ENCODE assay signal across 8 mouse cellular contexts in the genomic region with DNA sequence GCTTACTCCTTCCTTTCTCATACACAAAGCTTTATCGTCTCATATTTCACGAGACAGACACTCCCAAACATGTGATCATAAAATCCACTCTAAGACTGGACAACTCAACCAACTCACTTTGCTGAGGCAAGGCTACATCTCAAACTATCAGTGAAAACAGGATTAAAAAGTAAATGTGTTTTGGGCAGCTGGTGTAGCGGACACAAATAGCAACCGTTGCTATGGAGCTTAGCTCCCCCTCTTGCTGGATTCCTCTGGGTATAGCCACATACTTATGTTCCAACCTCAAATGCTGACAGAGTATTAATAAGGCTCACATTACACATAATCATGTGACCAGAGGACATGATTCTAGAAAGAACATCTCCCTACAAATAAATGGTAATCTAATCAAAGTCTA. TPM values are rescaled to one million over a fixed set of nuclear protein-coding genes. Genes with fewer than 3 reads are reported as not detected.
DNase-seq lines count a peak whose midpoint lies in the region; ATAC-seq and TF ChIP-seq lines count a peak whose summit lies in the region.
"Had no signal": no experiment of that assay in that cellular context is flagged by ENCODE, and none has a peak within 500 bp of the region (broad histone marks: within the 10 kb centered on the region; RNA-seq: fewer than 3 reads in every experiment).

No protein-coding gene starts in this region.

- no peaks in the 10 kb centered on the region for H3K27me3 ChIP-seq in neural tube, embryonic 11.5 days (ENCODE audit: control insufficient read depth, insufficient read depth, low read length)
- no peaks in the 10 kb centered on the region for H3K27me3 ChIP-seq in forebrain, postnatal 0 days (ENCODE audit: insufficient read depth, low read length)

- 0 out of 2 replicates have a peak, but pooled peaks have one; percentile 35 for ATAC-seq in neural tube, embryonic 11.5 days (ENCODE audit: insufficient read depth, low FRiP score, low TSS enrichment)
- ATAC-seq in forebrain, postnatal 0 days: peak; percentile 85

- H3K36me3 ChIP-seq in neural tube, embryonic 11.5 days (ENCODE audit: control insufficient read depth, insufficient read depth, low read length): peaks cover 7% of the 10 kb centered on the region; the same call in 1 of the 2 replicates
- peaks cover 25% of the 10 kb centered on the region for H3K36me3 ChIP-seq in forebrain, postnatal 0 days (ENCODE audit: insufficient read depth)

- no peak overlapping the region for H3K4me3 ChIP-seq in neural tube, embryonic 11.5 days (ENCODE audit: low read depth, low read length)
- no peak overlapping the region for H3K4me3 ChIP-seq in forebrain, postnatal 0 days (ENCODE audit: low read depth, low read length)

- no peak overlapping the region for H3K9ac ChIP-seq in neural tube, embryonic 11.5 days (ENCODE audit: low read length)
- H3K9ac ChIP-seq in forebrain, postnatal 0 days: no peak overlapping the region

- no peaks in the 10 kb centered on the region for H3K9me3 ChIP-seq in neural tube, embryonic 11.5 days (ENCODE audit: control insufficient read depth, low read length)
- H3K9me3 ChIP-seq in forebrain, postnatal 0 days (ENCODE audit: low read length): no peaks in the 10 kb centered on the region

- no peak overlapping the region for H3K27ac ChIP-seq in neural tube, embryonic 11.5 days (ENCODE audit: low read depth, low read length)
- 0 out of 2 replicates have a peak overlapping the region, but pooled peaks have one; percentile 23 for H3K27ac ChIP-seq in forebrain, postnatal 0 days (ENCODE audit: low read depth, low read length)
- H3K27ac ChIP-seq: macrophage had no signal

- H3K4me1 ChIP-seq in neural tube, embryonic 11.5 days (ENCODE audit: control insufficient read depth, insufficient read depth, low read length): no peaks in the 10 kb centered on the region
- H3K4me1 ChIP-seq in forebrain, postnatal 0 days (ENCODE audit: insufficient read depth): peaks cover 5% of the 10 kb centered on the region; the same call in 1 of the 2 replicates

- DNase-seq in neural tube, embryonic 11.5 days (ENCODE audit: low spot score): peak; percentile 26
- DNase-seq in neural tube, embryonic 10.5 days (ENCODE audit: extremely low spot score, low spot score): no peak
- peak; percentile 61 for DNase-seq in forebrain, postnatal 0 days
- peak; percentile 53 for DNase-seq in layer of hippocampus, adult 9-10 months (ENCODE audit: low spot score)
- DNase-seq in retina, postnatal 1 day: peak; percentile 80
- DNase-seq in yolk sac, embryonic 10.5 days (ENCODE audit: low spot score): no peak
- no peak for DNase-seq in testis, postnatal 10 days (ENCODE audit: low spot score)

- WGBS in neural tube, embryonic 11.5 days: 77% methylated on average over 4 of the region's 4 CpGs
- 43% methylated on average over 4 of the region's 4 CpGs for WGBS in forebrain, postnatal 0 days

- no peak for TF ChIP-seq CTCF in forebrain, postnatal 0 days (IDR thresholded peaks at IDR 0.05; ENCODE audit: low read depth)

- no peak overlapping the region for H3K4me2 ChIP-seq in neural tube, embryonic 11.5 days (ENCODE audit: low read depth)
- peak overlapping the region; percentile 13; the same call in 1 of the 2 replicates for H3K4me2 ChIP-seq in forebrain, postnatal 0 days (ENCODE audit: low read depth)

RNA-seq across cellular contexts. Expression of a gene that starts 29.9 kb away (rescaled TPM):
- 99.2 and 104 TPM in 2 replicates for polyA plus RNA-seq in neural tube, embryonic 11.5 days (2014; fragmentation: Nextera tagmentation; extraction: Ambion mirVana)
- total RNA-seq in forebrain, postnatal 0 days (2014; rRNA removed): 209 and 270 TPM in 2 replicates
- 139 and 202 TPM in 2 replicates for polyA plus RNA-seq in forebrain, postnatal 0 days (2015; fragmentation: Nextera tagmentation; extraction: Ambion mirVana)

Comparison
In these comparisons a context has a peak if more than half of its experiments do, and no peak if none do; other contexts are left out.
1. DNase-seq: peak in neural tube, embryonic 11.5 days (single experiment), forebrain, postnatal 0 days (single experiment), layer of hippocampus, adult 9-10 months (single experiment) and retina, postnatal 1 day (single experiment); none in neural tube, embryonic 10.5 days (single experiment), yolk sac, embryonic 10.5 days (single experiment) and testis, postnatal 10 days (single experiment).